Mouse (Mus musculus) stomach, postnatal 0 days (tissue): ENCODE measurements around the gene Gcsh.

Experiments used
- CTCF ChIP-seq: IDR thresholded peaks from 2 replicates; pipeline ENCODE4 v1.5.1; 2016; ENCODE audit warnings: antibody characterized with exemption, low read depth, mild to moderate bottlenecking, moderate library complexity
- EP300 ChIP-seq: optimal IDR thresholded peaks from 2 replicates; pipeline ENCODE3; 2016; ENCODE audit warnings: antibody characterized with exemption

DNA sequence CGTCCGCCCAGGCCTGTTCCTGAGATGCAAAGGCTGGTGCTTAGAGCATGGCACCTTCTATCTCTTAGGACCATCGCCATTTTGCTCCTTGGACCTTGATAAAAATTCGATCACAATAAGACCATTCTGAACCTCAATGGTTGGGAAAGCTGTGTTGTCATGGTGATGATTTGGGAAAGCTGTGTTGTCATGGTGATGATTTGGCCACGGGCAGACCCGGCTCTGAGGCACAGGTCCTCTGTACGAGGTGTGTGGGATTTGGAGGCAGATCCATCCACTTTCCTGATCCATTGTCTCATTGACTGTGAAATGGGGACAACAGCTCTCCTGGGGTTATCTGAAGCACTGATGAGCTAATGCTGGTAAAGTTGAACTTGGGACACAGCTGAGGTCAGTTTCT lies 46.5 kb upstream of the Gcsh start:
- no peak for TF ChIP-seq CTCF
- TF ChIP-seq EP300, result no peak
